9 mouse cellular contexts compared by ENCODE assay signal in genomic region chr11:24371963-24372362, GRCm38 (mm10).
DNase-seq lines count a peak whose midpoint lies in the region; ATAC-seq and TF ChIP-seq lines count a peak whose summit lies in the region.
"Had no signal": no experiment of that assay in that cellular context is flagged by ENCODE, and none has a peak within 500 bp of the region (broad histone marks: within the 10 kb centered on the region; RNA-seq: fewer than 3 reads in every experiment).

No protein-coding gene starts in this region.

- H3K9ac ChIP-seq in neural tube, embryonic 12.5 days = no peak overlapping the region
- H3K9ac ChIP-seq in forebrain, embryonic 16.5 days (replicated peaks; ENCODE audit: low read depth, low read length) = no peak overlapping the region; the same call in 1 of the 2 replicates
- no peak overlapping the region for H3K9ac ChIP-seq in lung, embryonic 14.5 days

- H3K4me3 ChIP-seq in neural tube, embryonic 12.5 days = no peak overlapping the region
- H3K4me3 ChIP-seq in forebrain, embryonic 16.5 days (replicated peaks; ENCODE audit: low read length) = no peak overlapping the region
- no peak overlapping the region for H3K4me3 ChIP-seq in lung, embryonic 14.5 days (ENCODE audit: low read depth, low read length)
- H3K4me3 ChIP-seq: myocyte had no signal

- H3K27ac ChIP-seq in neural tube, embryonic 12.5 days = no peak overlapping the region
- peak overlapping the region; percentile 87 for H3K27ac ChIP-seq in forebrain, embryonic 16.5 days (ENCODE audit: low read length)
- H3K27ac ChIP-seq in lung, embryonic 14.5 days (ENCODE audit: low read depth) = no peak overlapping the region

- 51% methylated on average over 8 of the region's 8 CpGs for WGBS in neural tube, embryonic 12.5 days
- 15% methylated on average over 8 of the region's 8 CpGs for WGBS in forebrain, embryonic 16.5 days
- WGBS in lung, embryonic 14.5 days = 41% methylated on average over 8 of the region's 8 CpGs

- H3K4me2 ChIP-seq in neural tube, embryonic 12.5 days (replicated peaks) = no peak overlapping the region
- H3K4me2 ChIP-seq in forebrain, embryonic 16.5 days (ENCODE audit: low read length) = peak overlapping the region; percentile 37
- H3K4me2 ChIP-seq in lung, embryonic 14.5 days = no peak overlapping the region

- H3K9me3 ChIP-seq in neural tube, embryonic 12.5 days = no peaks in the 10 kb centered on the region
- no peaks in the 10 kb centered on the region for H3K9me3 ChIP-seq in forebrain, embryonic 16.5 days (ENCODE audit: control insufficient read depth, low read length)
- H3K9me3 ChIP-seq in lung, embryonic 14.5 days (ENCODE audit: low read depth, low read length) = no peaks in the 10 kb centered on the region

- H3K27me3 ChIP-seq in neural tube, embryonic 12.5 days (replicated peaks) = no peaks in the 10 kb centered on the region; the same call in 1 of the 2 replicates
- no peaks in the 10 kb centered on the region for H3K27me3 ChIP-seq in forebrain, embryonic 16.5 days (replicated peaks; ENCODE audit: control insufficient read depth, insufficient read depth, low read length)
- H3K27me3 ChIP-seq in lung, embryonic 14.5 days (ENCODE audit: insufficient read depth, low read length) = no peaks in the 10 kb centered on the region

- no peak for TF ChIP-seq CTCF in lung, embryonic 14.5 days (IDR thresholded peaks at IDR 0.05; ENCODE audit: low read depth)

- H3K36me3 ChIP-seq in neural tube, embryonic 12.5 days = no peaks in the 10 kb centered on the region
- H3K36me3 ChIP-seq in forebrain, embryonic 16.5 days (ENCODE audit: control insufficient read depth, insufficient read depth) = no peaks in the 10 kb centered on the region
- H3K36me3 ChIP-seq in lung, embryonic 14.5 days (ENCODE audit: insufficient read depth) = no peaks in the 10 kb centered on the region

- 0 out of 2 replicates have a peak, but pooled peaks have one; percentile 2 for ATAC-seq in neural tube, embryonic 12.5 days (ENCODE audit: low FRiP score, low read depth)
- no peak for ATAC-seq in forebrain, embryonic 16.5 days
- ATAC-seq in lung, embryonic 14.5 days (ENCODE audit: insufficient read depth) = peak; percentile 50; the same call in 1 of the 2 replicates
- ATAC-seq in CD4-positive, CD25-positive, alpha-beta regulatory T cell, adult 4 months = no peak

- intact Hi-C loops in left cerebral cortex, postnatal 14 days (cut with DNase I) = no loop called here

- peaks cover 16% of the 10 kb centered on the region for H3K4me1 ChIP-seq in neural tube, embryonic 12.5 days
- H3K4me1 ChIP-seq in forebrain, embryonic 16.5 days (replicated peaks; ENCODE audit: control insufficient read depth, insufficient read depth, low read length) = peaks cover 34% of the 10 kb centered on the region
- H3K4me1 ChIP-seq in lung, embryonic 14.5 days (ENCODE audit: insufficient read depth) = peaks cover 5% of the 10 kb centered on the region

- DNase-seq in neural tube, embryonic 10.5 days (ENCODE audit: extremely low spot score, low spot score) = no peak
- DNase-seq in lung, embryonic 14.5 days = peak; percentile 48
- peak; percentile 56 for DNase-seq in skeletal muscle tissue, adult 2 months (ENCODE audit: low read depth, low spot score)
- no peak for DNase-seq in left cerebral cortex, postnatal 14 days (ENCODE audit: low spot score in 2 of 2)
- no peak for DNase-seq in right cerebral cortex, postnatal 36 days (ENCODE audit: low spot score in 2 of 2)

Comparison
In these comparisons a context has a peak if more than half of its experiments do, and no peak if none do; other contexts are left out.
1. ATAC-seq: peak in neural tube, embryonic 12.5 days (single experiment) and lung, embryonic 14.5 days (single experiment); none in forebrain, embryonic 16.5 days (single experiment) and CD4-positive, CD25-positive, alpha-beta regulatory T cell, adult 4 months (single experiment).
2. DNase-seq: peak in lung, embryonic 14.5 days (single experiment) and skeletal muscle tissue, adult 2 months (single experiment); none in neural tube, embryonic 10.5 days (single experiment), left cerebral cortex, postnatal 14 days (0 of 2) and right cerebral cortex, postnatal 36 days (0 of 2).